Mouse (Mus musculus) cerebellum, adult 2 months (tissue): ENCODE measurements at regions not wholly inside any gene's neighbourhood (a gene's known extent, or its start where the extent isn't known, plus 50 kb on each side); places are given as distances from the start of the nearest gene placed in this dataset.

Experiments used
- CTCF ChIP-seq: fragments of 200-500 bp; IDR thresholded peaks from 2 replicates; pipeline ENCODE4 v1.5.1; 2011; ENCODE audit warnings: low read depth, mild to moderate bottlenecking, control low read depth, low read length, moderate library complexity, borderline replicate concordance; ENCODE audit not compliant: insufficient read depth
- POLR2A ChIP-seq: fragments of 200-500 bp; IDR thresholded peaks from 2 replicates; pipeline ENCODE4 v1.6.1; 2011; ENCODE audit warnings: low read length, control low read depth, borderline replicate concordance; ENCODE audit not compliant: insufficient read depth

- TF ChIP-seq CTCF = no peak
- TF ChIP-seq POLR2A = no peak
These were observed 91.5 kb upstream of the Trabd2b start for GRCm38 (mm10) chr4:114315051-114315450.
